12 mouse cellular contexts compared by ENCODE assay signal in genomic region chr6:115168921-115169320, GRCm38 (mm10). TPM values are rescaled to one million over a fixed set of nuclear protein-coding genes. Genes with fewer than 3 reads are reported as not detected.
DNase-seq lines count a peak whose midpoint lies in the region; ATAC-seq lines count a peak whose summit lies in the region.
"Had no signal": no experiment of that assay in that cellular context is flagged by ENCODE, and none has a peak within 500 bp of the region (broad histone marks: within the 10 kb centered on the region; RNA-seq: fewer than 3 reads in every experiment).

No protein-coding gene starts in this region.

- H3K4me3 ChIP-seq in forebrain, embryonic 13.5 days = no peak overlapping the region
- H3K4me3 ChIP-seq in forebrain, embryonic 12.5 days (replicated peaks) = no peak overlapping the region
- H3K4me3 ChIP-seq in intestine, embryonic 16.5 days (ENCODE audit: low read length) = no peak overlapping the region
- H3K4me3 ChIP-seq in limb, embryonic 10.5 days = no peak overlapping the region
- H3K4me3 ChIP-seq: heart, embryonic 12.5 days; limb, embryonic 15.5 days had no signal

- peaks cover 15% of the 10 kb centered on the region; the same call in 1 of the 2 replicates for H3K4me1 ChIP-seq in forebrain, embryonic 13.5 days
- 0 out of 2 replicates have a peak, but pooled peaks cover 3% of the 10 kb centered on the region for H3K4me1 ChIP-seq in forebrain, embryonic 12.5 days
- H3K4me1 ChIP-seq in intestine, embryonic 16.5 days (ENCODE audit: control insufficient read depth, insufficient read depth, low read length) = no peaks in the 10 kb centered on the region
- no peaks in the 10 kb centered on the region for H3K4me1 ChIP-seq in limb, embryonic 10.5 days
- H3K4me1 ChIP-seq: heart, embryonic 12.5 days; limb, embryonic 15.5 days had no signal

- peak overlapping the region; percentile 44; the same call in 1 of the 2 replicates for H3K27ac ChIP-seq in forebrain, embryonic 13.5 days
- H3K27ac ChIP-seq in forebrain, embryonic 12.5 days = no peak overlapping the region
- no peak overlapping the region for H3K27ac ChIP-seq in intestine, embryonic 16.5 days (ENCODE audit: low read length)
- H3K27ac ChIP-seq in limb, embryonic 10.5 days = no peak overlapping the region
- H3K27ac ChIP-seq: limb, embryonic 15.5 days had no signal

- no peaks in the 10 kb centered on the region for H3K27me3 ChIP-seq in forebrain, embryonic 13.5 days
- no peaks in the 10 kb centered on the region for H3K27me3 ChIP-seq in forebrain, embryonic 12.5 days
- no peaks in the 10 kb centered on the region for H3K27me3 ChIP-seq in intestine, embryonic 16.5 days (replicated peaks; ENCODE audit: control insufficient read depth, insufficient read depth, low read length)
- no peaks in the 10 kb centered on the region for H3K27me3 ChIP-seq in limb, embryonic 10.5 days (ENCODE audit: low read depth, poor library complexity, severe bottlenecking)
- H3K27me3 ChIP-seq: limb, embryonic 15.5 days had no signal

- H3K9ac ChIP-seq in forebrain, embryonic 13.5 days = no peak overlapping the region
- H3K9ac ChIP-seq in forebrain, embryonic 12.5 days = no peak overlapping the region
- H3K9ac ChIP-seq in intestine, embryonic 16.5 days (ENCODE audit: low read depth, low read length) = no peak overlapping the region
- H3K9ac ChIP-seq: heart, embryonic 12.5 days; limb, embryonic 15.5 days had no signal

- H3K9me3 ChIP-seq in forebrain, embryonic 13.5 days (replicated peaks) = no peaks in the 10 kb centered on the region
- no peaks in the 10 kb centered on the region for H3K9me3 ChIP-seq in forebrain, embryonic 12.5 days
- no peaks in the 10 kb centered on the region for H3K9me3 ChIP-seq in intestine, embryonic 16.5 days (ENCODE audit: control insufficient read depth, low read length)
- no peaks in the 10 kb centered on the region for H3K9me3 ChIP-seq in limb, embryonic 10.5 days (replicated peaks)
- H3K9me3 ChIP-seq: heart, embryonic 12.5 days; limb, embryonic 15.5 days had no signal

- H3K36me3 ChIP-seq in forebrain, embryonic 13.5 days (ENCODE audit: poor library complexity, severe bottlenecking) = no peaks in the 10 kb centered on the region
- H3K36me3 ChIP-seq in forebrain, embryonic 12.5 days (replicated peaks) = no peaks in the 10 kb centered on the region
- no peaks in the 10 kb centered on the region for H3K36me3 ChIP-seq in intestine, embryonic 16.5 days (ENCODE audit: control insufficient read depth, insufficient read depth, low read length)
- H3K36me3 ChIP-seq in limb, embryonic 10.5 days = no peaks in the 10 kb centered on the region
- H3K36me3 ChIP-seq: heart, embryonic 12.5 days; limb, embryonic 15.5 days had no signal

- H3K4me2 ChIP-seq in forebrain, embryonic 13.5 days = no peak overlapping the region
- H3K4me2 ChIP-seq in forebrain, embryonic 12.5 days = no peak overlapping the region
- no peak overlapping the region for H3K4me2 ChIP-seq in intestine, embryonic 16.5 days (ENCODE audit: low read depth, low read length)
- H3K4me2 ChIP-seq: heart, embryonic 12.5 days; limb, embryonic 15.5 days had no signal

- 54% methylated on average over 3 of the region's 3 CpGs for WGBS in forebrain, embryonic 13.5 days
- WGBS in forebrain, embryonic 12.5 days = 62% methylated on average over 3 of the region's 3 CpGs
- 59% methylated on average over 3 of the region's 3 CpGs for WGBS in intestine, embryonic 16.5 days
- 61% methylated on average over 3 of the region's 3 CpGs for WGBS in limb, embryonic 10.5 days

- no peak for ATAC-seq in forebrain, embryonic 13.5 days
- ATAC-seq in forebrain, embryonic 12.5 days (ENCODE audit: low FRiP score) = no peak
- no peak for ATAC-seq in intestine, embryonic 16.5 days

- DNase-seq in NIH3T3 (ENCODE audit: low read depth) = peak; percentile 74
- peak; percentile 69 to 78 for DNase-seq in cerebellum, postnatal 36 days
- DNase-seq in left cerebral cortex, adult 18-20 months (ENCODE audit: low spot score in 2 of 2) = peak; percentile 74 to 84
- no peak for DNase-seq in urinary bladder, postnatal 14 days (ENCODE audit: low spot score)
- no peak for DNase-seq in limb, embryonic 10.5 days (ENCODE audit: low spot score)

RNA-seq across cellular contexts. Expression of gene Syn2, which starts 34.2 kb away (rescaled TPM):
- 15.6 and 18.3 TPM in 2 replicates for polyA plus RNA-seq in forebrain, embryonic 13.5 days (2015; fragmentation: Nextera tagmentation; extraction: Ambion mirVana)
- polyA plus RNA-seq in forebrain, embryonic 12.5 days (2016; fragmentation: Nextera tagmentation; extraction: Ambion mirVana) = 6.8 and 8.0 TPM in 2 replicates
- 100 to 1,000 TPM; 459 to 524 TPM for total RNA-seq in left cerebral cortex, adult 18-20 months (2021)
- 0.89 and 1.9 TPM in 2 replicates for polyA plus RNA-seq in intestine, embryonic 16.5 days (2015; fragmentation: Nextera tagmentation; extraction: Ambion mirVana)
- polyA plus RNA-seq in limb, embryonic 10.5 days (2016; fragmentation: Nextera tagmentation; extraction: Ambion mirVana) = 0.26 and 0.30 TPM in 2 replicates
- total RNA-seq: megakaryocyte-erythroid progenitor cell, adult 5-6 weeks had no signal

RNA-seq across cellular contexts. Expression of gene Gm17482, which starts 58.2 kb away (rescaled TPM):
- not detected in 2 replicates for polyA plus RNA-seq in forebrain, embryonic 13.5 days (2015; fragmentation: Nextera tagmentation; extraction: Ambion mirVana)
- polyA plus RNA-seq in forebrain, embryonic 12.5 days (2016; fragmentation: Nextera tagmentation; extraction: Ambion mirVana) = not detected in 2 replicates
- total RNA-seq in left cerebral cortex, adult 18-20 months (2021) = not detected
- polyA plus RNA-seq in intestine, embryonic 16.5 days (2015; fragmentation: Nextera tagmentation; extraction: Ambion mirVana) = not detected in 2 replicates
- polyA plus RNA-seq in limb, embryonic 10.5 days (2016; fragmentation: Nextera tagmentation; extraction: Ambion mirVana) = not detected in 2 replicates
- total RNA-seq: megakaryocyte-erythroid progenitor cell, adult 5-6 weeks had no signal
- polyA plus RNA-seq: heart, embryonic 12.5 days; limb, embryonic 15.5 days; neural tube, embryonic 14.5 days had no signal

Comparison
In these comparisons a context has a peak if more than half of its experiments do, and no peak if none do; other contexts are left out.
1. DNase-seq: peak in NIH3T3 (single experiment), cerebellum, postnatal 36 days (2 of 2) and left cerebral cortex, adult 18-20 months (2 of 2); none in urinary bladder, postnatal 14 days (single experiment) and limb, embryonic 10.5 days (single experiment).